Mouse (Mus musculus): ENCODE results near the gene Abcc10.

Abcc10 gene

DNA sequence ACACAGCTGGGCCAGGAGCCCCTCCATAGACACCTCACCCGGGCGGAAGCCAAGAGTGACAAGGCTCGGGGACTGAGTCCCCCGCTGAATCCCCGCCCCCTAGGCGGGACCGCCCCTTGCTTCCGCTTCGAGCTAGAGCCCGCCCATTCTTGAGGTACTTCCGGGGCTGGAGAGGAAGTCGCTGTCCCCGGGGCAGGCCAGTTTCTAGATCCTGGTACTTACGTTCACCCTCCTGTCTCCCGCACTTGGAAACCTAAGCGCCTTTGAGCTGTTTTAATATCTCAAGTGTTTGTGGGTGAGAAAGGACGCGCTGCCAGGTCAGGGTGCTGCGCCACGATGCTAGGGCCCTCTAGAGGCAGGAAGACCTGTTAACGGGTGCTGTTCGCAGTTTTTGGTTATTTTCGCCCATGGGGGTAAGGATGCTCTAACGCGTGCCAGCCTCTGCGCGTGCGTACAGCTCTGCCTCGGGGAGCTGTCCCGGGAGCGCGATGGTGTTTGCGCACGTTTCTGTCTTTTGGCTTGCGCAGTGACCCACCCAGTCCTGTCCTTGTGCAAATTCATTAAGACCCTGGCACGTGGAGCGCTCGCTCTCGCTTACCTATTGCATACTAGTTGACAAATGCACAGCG lies at the start of gene Abcc10:
Abcc10 (minus strand) TSS at position 447 of the 629 bp plus-strand sequence.
- DNase-seq (ENCODE audit: low read depth, low spot score): peak; percentile 96

DNA sequence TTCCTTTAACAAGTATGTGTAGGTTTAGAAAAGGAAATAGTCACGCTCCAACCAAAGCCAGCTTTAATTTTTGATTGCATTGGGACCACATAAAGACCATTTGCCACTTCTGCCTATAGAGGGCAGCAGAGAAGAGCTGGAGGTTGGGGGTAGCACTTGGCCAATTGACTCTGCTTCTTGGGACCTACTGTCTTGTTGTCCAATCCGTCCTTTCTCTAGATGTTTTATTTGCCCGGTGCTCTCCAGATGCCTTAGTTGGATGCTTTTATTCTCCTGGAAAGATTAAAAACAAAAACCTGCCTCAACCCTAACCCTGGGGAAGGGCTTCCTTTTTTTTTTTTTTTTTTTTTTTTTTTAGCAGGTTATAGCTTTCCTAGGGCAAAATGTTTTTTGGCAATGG lies 43.6 kb upstream of the Abcc10 start:
- DNase-seq (ENCODE audit: low read depth, low spot score): peak; percentile 69

DNA sequence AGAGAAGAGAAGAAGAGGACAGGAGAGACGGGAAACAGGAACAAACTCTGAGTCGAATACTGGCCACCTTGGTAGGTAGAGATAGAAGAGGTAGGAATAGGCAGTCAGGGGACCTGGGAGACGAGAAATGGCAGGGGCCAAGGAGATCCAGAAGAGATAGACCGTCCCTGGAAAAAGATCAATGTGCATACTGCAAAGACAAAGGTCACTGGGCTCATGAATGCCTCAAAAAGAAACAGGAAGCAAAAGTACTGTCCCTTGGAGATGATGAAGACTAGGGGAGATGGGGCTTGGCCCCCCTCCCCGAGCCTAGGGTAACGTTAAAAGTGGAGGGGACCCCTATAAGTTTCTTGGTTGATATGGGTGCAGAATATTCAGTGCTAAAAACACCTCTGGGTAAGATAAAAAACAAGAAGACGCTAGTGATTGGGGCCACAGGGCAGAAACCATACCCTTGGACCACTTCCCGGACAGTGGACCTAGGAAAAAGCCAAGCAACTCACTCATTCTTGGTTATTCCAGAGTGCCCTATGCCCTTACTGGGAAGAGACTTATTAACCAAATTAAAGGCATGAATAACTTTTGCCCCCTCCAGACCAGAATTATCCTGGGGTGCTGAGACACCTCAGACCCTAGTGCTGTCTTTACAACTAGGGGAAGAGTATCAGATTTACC lies 23.0 kb upstream of the Abcc10 start:
- no peak for DNase-seq (ENCODE audit: low read depth, low spot score)

DNA sequence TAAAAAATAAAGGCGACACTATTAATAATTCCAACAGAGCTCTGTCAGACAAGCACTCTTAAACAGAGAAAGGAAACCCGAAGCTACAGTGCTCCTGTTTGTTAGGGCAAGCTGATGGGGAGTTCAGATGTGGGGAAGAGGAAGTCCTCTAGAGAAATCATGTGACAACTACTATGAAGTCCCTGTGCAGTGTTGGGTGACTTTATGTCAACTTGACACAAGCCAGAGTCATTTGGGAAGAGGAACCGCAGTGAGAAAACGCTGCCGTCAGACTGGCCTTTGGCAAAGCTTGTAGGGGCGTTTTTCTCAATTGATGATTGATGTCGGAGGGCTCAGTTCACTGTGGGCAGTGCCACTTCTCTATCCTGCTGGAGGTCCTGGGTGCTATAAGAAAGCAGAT lies 13.1 kb upstream of the Abcc10 start:
- DNase-seq (ENCODE audit: low read depth, low spot score): no peak

DNA sequence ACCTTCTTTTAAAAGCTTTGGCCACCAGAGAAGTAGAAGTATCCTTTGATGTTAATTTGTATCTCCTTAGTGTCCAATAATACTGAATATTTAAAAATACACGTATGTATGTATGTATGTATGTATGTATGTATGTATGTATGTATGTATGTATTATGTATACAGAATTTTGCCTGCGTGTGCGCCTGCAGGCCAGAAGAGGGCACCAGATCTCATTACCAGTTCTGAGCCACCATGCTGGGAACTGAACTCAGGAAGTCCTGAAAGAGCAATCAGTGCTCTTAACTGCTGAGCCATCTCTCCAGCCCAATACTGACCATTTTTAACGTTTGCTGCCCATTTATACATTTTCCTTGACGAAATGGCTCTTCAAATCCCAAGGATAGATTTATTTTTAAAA lies 8.3 kb upstream of the Abcc10 start:
- peak; percentile 60 for DNase-seq (ENCODE audit: low read depth, low spot score)

DNA sequence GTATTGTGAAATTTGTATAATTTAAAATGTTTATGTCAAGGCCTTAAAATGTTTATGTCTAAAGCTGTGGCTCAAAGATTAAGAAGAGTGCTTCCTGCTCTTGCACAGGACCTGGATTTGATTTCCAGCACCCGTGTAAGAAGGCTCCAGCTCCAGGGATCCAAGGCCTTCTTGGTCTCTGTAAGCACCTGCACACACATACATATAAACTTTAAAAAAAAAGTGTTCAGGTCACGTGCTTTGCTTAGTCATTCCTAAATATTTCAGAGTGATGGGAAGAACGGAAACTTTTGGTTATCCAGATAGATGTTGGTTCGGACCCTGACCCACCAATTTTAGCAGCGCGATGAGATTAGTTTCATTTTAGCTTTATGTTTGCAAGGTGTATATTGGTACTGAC lies 571 bp upstream of the Abcc10 start:
- DNase-seq (ENCODE audit: low read depth, low spot score): no peak

DNA sequence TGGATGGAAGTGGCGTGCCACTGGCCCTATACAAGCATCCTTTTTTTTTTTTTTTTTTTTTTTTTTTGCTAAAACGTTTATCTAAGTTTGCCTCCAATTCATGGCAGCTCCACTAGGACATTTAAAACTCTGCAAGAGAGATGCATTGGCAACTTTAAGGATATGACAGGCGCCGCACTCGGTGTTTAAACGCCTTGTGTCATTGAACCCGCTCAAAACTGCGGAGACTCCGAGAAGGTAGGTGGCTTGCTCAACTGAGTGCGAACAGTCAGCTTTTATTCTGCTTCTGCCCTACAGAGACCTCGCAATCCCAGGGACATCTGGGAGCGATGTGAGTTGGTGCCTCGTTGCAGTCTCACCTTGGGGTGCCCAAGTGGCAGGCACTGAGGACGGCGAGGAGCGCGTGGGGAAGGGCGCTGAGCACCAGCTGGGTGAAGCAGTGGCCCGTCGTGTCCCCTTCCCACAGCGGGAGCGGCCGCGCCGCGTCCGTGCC lies 693 bp downstream of the Abcc10 start:
- no peak for DNase-seq (ENCODE audit: low read depth, low spot score)

DNA sequence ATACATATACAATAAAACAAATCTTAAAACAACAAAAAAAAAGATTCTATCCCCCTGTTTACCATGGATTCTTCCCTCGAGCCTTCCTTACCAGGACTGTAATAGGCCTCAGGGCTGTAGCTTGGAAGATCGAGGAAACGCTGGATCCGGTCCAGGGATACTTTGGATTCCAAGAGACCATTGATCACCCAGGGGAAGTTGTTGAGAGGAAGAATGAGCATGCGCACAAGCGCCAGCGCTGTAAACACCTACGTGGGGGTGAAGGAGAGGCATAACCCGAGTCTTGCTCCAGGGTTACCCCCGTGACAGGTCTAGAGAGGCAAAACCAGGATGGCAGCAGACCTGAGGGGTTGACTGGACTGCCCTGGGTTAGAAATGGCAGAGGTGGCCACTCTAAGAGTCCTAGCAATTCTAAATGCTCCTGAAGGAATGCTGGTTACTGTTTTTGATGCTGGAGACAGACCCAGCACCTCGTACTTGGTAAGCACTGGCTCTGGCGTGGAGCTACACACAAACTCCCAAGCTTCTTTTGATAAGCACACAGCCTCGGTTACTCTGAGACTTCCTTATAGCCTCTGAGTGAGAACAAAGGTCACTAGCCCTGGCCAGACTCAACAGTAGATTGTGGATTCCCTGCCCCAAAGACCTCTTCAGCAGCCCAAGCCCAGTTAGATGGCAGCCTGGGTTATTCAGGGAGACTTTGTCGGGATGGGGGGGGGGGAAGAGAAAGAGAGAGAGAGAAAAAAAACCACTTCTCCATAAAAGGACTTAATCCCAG lies 5.9 kb downstream of the Abcc10 start:
- DNase-seq (ENCODE audit: low read depth, low spot score): no peak

DNA sequence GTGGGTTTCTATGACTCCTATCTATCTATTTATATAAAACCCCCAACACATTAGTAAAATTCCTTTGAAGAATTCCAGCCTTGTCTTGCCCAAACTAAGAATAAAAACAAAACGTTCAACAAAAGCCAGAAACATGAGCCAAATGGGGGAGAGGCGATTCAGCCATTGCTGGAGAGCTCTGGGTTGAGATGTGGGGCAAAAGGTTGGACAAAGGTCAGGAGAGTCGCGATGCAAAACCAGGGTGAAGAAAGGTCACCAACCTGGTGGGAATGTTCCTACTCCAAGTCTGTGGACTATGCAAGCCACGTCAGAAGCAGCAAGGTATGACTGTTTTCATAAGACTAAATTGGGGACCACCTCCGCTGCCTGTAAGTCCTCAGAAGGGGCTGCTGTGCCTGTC lies 7.7 kb downstream of the Abcc10 start:
- DNase-seq (ENCODE audit: low read depth, low spot score): no peak

DNA sequence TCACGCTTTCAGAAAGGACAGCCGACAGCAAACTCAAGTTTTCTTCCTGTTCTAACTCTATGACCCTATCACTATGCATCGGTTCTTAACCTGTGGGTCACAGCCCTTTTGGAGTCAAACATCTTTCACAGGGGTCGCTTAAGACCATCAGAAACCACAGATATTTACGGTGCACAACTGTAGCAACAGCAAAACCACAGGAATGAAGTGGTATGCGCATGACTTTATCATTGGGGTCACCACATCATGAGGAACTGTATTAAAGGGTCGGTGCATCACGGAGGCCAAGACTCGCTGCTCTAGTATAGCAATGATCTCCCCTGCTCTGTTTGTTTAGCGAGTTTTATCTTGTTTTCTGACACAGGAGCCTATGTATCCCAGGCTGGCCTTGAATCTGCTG lies 12.3 kb downstream of the Abcc10 start:
- DNase-seq (ENCODE audit: low read depth, low spot score): no peak

DNA sequence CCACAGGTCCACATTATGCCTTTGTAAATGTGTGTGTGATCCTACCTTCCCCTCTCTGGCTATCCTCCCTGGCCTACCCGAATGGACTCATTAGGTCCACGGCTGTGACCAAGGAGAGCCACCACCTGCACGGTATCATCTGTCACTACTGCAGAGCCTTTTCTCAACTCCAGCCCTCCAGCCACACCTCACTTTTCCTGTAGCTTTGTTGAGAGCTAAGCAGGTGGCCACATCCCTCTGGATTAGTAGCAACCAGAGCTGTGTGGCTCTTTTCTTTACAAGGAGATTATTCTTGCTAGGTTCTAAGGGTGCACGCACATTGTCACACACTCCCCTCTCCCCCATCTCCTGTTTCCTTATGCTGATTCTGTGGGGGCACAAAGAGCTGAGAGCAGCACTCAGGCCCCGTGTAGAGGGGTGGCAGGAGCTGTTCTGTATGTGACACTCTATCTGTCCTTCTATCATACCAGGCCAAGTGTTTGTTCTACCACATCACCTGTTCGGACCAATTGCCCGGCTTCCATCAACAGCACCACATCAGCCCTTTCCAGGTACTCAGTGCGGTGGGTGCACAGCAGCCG lies 14.9 kb downstream of the Abcc10 start:
- DNase-seq (ENCODE audit: low read depth, low spot score): no peak

DNA sequence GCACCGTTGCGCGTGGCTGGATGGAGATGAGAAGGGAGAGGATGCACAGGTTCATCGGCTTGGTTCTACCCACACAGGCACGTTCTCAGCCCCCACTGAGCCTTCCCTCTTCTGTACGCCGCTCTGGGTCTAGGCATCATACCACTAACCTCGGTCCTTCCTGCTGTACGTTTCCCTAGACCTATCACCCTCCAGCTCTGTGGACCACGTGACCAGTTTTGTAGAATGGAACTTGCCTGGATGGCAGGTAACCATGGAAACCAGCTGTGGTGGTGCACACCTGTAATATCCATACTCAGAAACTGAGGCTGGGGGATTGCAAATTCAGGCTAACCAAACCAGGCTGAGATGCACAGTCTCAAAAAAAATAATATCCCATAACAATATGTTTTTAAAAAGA lies 17.6 kb downstream of the Abcc10 start:
- no peak for DNase-seq (ENCODE audit: low read depth, low spot score)

DNA sequence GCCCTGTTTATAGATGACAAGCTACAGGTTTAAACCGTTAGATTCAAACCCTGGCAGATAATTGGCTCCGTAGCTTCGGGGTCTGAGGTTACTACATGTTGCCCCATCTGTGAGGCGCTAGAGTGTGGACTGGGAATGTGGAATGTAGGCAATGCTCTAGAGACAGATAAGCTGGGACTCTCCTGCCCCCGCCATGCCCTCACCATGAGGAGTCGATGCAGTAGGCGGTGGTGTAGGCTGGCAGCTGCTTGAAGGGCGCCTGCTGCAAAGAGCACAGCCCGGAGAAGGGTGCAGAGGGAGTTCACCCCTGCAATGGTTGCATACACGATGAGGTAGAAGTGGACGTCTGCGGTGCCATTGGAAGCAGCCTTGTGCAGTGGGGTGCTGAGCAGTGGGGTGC lies 18.3 kb downstream of the Abcc10 start:
- no peak for DNase-seq (ENCODE audit: low read depth, low spot score)

DNA sequence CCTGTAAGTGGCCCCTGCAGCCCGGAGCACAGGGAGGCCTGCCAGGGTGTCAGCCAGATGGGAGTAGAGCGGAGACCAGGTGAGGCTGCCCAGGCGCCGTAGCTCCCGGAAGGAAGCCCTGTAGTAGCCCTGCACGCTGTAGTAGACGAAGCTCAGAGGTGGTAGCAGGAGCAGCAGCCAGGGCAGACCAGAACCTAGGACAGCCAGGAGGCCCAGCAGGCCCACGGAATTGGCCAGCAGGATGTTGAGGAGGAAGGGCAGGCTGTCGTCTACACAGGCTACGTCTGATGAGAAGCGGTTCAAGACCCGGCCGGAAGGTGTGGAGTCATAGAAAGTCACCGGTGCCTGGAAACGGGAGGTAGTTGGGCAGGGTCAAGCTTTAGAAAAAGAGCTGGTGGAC lies 21.2 kb downstream of the Abcc10 start:
- DNase-seq (ENCODE audit: low read depth, low spot score): no peak

DNA sequence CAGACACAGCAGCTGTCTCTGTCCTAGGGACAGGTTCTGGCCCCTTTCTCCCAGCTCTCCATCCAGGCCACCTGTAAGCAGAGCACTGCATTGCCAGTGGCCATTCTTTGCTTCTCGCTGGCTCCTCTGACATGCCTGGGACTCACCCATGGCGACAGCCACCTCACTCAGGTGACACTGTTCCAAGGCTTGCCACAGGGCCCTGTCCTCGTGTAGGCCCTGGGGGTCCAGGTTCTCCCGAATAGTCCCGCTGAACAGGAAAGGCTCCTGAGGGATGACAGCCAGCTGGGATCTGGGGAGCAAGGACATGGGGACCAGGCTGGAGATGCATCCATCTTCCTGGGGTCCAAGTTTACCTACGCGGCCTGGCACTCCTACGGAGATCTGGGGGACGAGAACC lies 24.0 kb downstream of the Abcc10 start:
- DNase-seq (ENCODE audit: low read depth, low spot score): no peak

DNA sequence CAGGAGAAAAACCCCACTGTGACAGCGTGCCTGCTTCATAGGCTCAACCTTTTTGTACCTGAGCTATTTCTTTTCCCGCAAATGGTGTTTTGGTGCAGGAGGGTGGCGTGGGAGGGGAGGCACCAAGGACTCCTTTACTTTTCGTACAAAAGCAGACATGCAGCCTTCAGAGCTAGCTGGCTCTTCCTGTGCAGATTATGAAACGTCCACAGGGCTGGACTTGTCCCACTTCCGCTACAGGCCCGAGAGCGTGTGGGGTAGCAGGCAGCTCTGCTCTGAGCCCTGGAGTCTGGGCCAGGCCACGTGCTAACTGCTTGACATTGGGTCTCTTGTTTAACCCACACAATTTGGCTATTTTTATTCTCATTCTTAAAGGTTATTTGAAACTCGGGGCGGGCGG lies 26.3 kb downstream of the Abcc10 start:
- no peak for DNase-seq (ENCODE audit: low read depth, low spot score)

DNA sequence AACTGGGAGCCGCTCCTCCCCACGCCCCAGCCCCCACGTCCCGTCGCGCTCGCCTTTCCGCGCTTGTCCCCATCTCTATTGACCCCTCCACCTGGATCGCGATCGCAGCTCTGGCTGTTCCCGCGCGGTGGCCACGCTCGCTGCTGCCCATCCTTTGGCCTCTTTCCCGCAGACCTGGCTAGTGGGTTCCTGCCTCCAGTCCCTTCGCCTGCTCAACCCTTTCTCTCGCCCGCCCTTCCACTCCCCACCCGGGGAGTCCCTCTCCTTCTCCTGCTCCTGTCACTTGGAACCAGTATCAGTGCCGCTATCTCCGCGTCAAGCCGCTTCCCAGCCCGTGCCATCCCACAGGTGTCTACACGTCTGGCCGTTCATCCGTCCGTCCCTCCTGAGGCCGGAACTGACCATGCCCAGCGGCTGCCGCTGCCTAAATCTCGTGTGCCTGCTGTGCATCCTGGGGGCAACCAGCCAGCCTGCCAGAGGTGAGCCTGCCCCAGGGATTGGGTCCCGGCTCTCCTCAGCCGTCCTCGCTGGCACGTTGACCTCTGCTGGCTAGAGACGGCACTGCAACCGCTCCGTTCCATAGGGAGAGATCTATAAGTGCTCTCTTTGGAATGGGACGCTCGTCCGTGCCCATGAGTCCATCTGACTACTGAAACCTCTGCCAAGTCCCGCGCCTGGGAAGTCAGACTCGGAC lies 29.8 kb downstream of the Abcc10 start:
- DNase-seq (ENCODE audit: low read depth, low spot score): peak; percentile 88

DNA sequence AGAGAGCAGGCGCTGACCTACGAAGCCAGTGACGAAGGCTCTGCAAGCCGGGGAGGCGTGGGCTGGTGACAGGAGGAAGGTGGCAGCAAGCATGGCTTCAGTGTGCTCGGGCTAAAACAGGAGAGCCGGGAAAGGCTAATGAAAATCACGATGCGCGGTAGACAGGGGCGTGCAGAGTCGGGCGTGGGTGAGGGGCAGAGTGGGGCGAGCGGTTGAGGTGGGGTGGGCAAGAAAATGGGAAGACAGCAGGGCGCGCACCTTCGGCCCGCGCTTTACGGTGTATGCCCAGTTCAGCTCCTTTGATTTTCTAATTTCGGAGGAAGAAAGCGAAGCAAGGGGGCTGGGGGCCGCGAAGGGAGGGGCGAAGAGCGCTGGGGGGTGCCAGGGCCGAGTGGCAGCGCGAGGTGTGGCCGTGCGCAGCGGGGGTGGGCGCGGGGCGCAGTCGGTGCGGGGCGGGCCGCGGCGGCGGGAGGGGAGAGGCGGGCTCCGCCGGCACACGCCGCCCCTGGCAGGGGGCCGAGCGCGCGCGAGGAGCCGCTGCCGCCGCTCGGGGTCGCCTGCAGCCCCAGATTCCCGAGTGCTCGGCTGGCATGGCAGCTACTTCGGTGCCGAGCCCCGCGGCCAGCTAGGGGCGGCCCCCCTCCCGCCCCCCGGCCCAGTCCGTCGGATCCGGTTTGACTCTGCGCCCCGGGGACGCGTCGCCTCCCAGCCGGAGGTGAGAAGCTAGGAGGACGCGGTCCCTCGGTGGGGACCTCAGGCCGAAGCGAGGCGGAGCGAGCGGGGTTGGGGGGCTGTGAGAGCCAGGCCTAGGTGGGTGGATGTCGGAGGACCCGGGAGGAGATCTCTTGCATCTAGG lies 30.6 kb downstream of the Abcc10 start, which contains the start of gene Dlk2:
Dlk2 (plus strand) TSS at position 58 of the 856 bp plus-strand sequence.
- DNase-seq (ENCODE audit: low read depth, low spot score): no peak

DNA sequence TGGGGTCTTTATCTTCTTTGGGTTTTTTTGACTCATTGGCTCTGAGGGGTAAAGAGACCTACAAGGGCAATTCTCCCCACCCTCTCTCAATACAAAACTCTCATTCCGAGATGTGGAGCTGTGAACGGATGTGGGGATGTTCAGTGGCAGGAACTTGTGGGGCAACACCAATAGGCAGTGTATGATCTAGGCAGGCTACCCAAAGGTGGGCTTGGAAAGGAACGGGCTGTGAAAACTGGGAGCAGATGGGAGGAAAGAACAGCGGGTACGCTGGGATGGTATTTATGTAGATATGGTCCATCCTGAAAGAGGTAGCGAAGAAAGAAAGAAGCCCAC lies 31.2 kb downstream of the Abcc10 start:
- DNase-seq (ENCODE audit: low read depth, low spot score): no peak

DNA sequence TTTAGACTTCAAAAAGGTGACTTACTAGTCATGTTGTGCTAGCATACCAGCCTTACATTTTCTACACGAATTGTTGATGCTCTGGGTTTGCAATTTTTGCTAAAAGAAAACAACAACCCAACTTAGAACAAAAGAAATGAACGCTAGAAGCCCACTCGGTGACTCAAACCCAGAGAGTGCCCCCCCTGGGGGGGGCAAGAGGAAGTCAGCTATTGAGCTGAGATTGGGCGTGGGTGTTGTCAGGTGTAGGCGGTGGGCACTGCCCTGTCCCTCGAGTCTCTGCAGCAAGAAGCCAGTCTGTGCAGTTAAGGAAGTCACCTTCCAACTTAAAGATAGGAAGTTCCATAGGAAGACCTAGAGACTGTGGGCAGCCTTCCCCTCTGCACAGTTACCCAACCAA lies 31.6 kb downstream of the Abcc10 start:
- DNase-seq (ENCODE audit: low read depth, low spot score): no peak

DNA sequence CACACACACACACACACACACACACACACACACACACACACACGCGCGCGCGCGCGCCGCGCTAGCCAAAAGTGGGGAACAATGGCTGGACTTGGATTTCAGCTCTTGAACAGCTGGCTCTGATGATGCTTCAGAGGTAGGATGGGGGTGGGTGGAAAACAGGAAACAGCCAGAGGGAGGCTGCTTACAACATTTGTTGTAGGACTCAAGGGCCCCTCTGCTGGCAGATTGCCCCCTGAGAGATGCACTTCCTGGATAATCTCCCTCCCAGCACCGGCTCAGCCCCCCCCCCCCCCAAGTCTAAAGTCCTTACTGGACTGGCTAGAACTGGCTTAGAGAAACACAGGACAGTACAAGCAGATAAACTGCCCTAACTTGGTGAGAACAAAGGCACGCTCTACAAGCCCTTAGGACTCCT lies 40.5 kb downstream of the Abcc10 start:
- peak; percentile 66 for DNase-seq (ENCODE audit: low read depth, low spot score)
